Mouse (Mus musculus): ENCODE results near the gene Gm30083. TPM values are rescaled to one million over a fixed set of nuclear protein-coding genes. Genes with fewer than 3 reads are reported as not detected.

Gm30083 gene
- polyA plus RNA-seq, 1 experiment, result 0.19 TPM

GRCm38 (mm10) chr14:33942222-33942621 is 72.8 kb downstream of the Gm30083 start:
- H3K79me2 ChIP-seq (ENCODE audit: control insufficient read depth, insufficient read depth), result no peaks in the 10 kb centered on the region
- TF ChIP-seq SRF (IDR thresholded peaks at IDR 0.05; ENCODE audit: control insufficient read depth, insufficient read length, low read depth) (no peak), REST (IDR thresholded peaks at IDR 0.05; ENCODE audit: insufficient read depth, insufficient read length) (no peak), MAX (IDR thresholded peaks at IDR 0.05; ENCODE audit: low read depth) (no peak), POLR2AphosphoS2 (IDR thresholded peaks at IDR 0.05; ENCODE audit: insufficient read length, low read depth) (no peak), TCF12 (IDR thresholded peaks at IDR 0.05; ENCODE audit: insufficient read depth, poor library complexity, severe bottlenecking) (no peak), CEBPB (IDR thresholded peaks at IDR 0.05; ENCODE audit: insufficient read depth, poor library complexity, severe bottlenecking) (no peak)
- H3K36me3 ChIP-seq (ENCODE audit: control insufficient read depth, insufficient read depth), result no peaks in the 10 kb centered on the region
- H3K4me2 ChIP-seq (ENCODE audit: low read depth), result no peak overlapping the region
- no peaks in the 10 kb centered on the region for H3K27me3 ChIP-seq (ENCODE audit: control insufficient read depth, insufficient read depth, insufficient read length)
- no peak overlapping the region for H3K4me3 ChIP-seq
- no peak overlapping the region for H3ac ChIP-seq (ENCODE audit: control insufficient read depth, insufficient read length)

- Histone ChIP-seq H3K4me2 (ENCODE audit: low read depth) (no peak within 1 kb of the TSS), H3ac (ENCODE audit: control insufficient read depth, insufficient read length) (no peak within 1 kb of the TSS)
These were observed 74.2 kb downstream of the Gm30083 start, which contains the start of gene Gdf2 for GRCm38 (mm10) chr14:33940739-33941138. Gene Gdf2, plus strand, starts transcription at chr14:33941039.

GRCm38 (mm10) chr14:33939117-33939516 is 75.9 kb downstream of the Gm30083 start:
- Histone ChIP-seq H3K4me2 (ENCODE audit: low read depth) (no peak overlapping the region), H3K4me3 (no peak overlapping the region), H3K36me3 (ENCODE audit: control insufficient read depth, insufficient read depth) (no peaks in the 10 kb centered on the region), H3K79me2 (ENCODE audit: control insufficient read depth, insufficient read depth) (no peaks in the 10 kb centered on the region), H3ac (ENCODE audit: control insufficient read depth, insufficient read length) (no peak overlapping the region), H3K27me3 (ENCODE audit: control insufficient read depth, insufficient read depth, insufficient read length) (peaks cover 6% of the 10 kb centered on the region)
- TF ChIP-seq CEBPB (IDR thresholded peaks at IDR 0.05; ENCODE audit: insufficient read depth, poor library complexity, severe bottlenecking), result no peak

More at GRCm38 (mm10) chr14:33940739-33941138, 74.2 kb downstream of the Gm30083 start, which contains the start of gene Gdf2:
- TF ChIP-seq SRF (IDR thresholded peaks at IDR 0.05; ENCODE audit: control insufficient read depth, insufficient read length, low read depth) (no peak), USF1 (IDR thresholded peaks at IDR 0.05; ENCODE audit: low read depth) (no peak), CEBPB (IDR thresholded peaks at IDR 0.05; ENCODE audit: insufficient read depth, poor library complexity, severe bottlenecking) (no peak), MYOG (IDR thresholded peaks at IDR 0.05; ENCODE audit: control insufficient read depth in 1 of 3, insufficient read depth in 1 of 3, insufficient read length in 2 of 3, low read depth in 2 of 3) (no peak), TCF3 (IDR thresholded peaks at IDR 0.05; ENCODE audit: insufficient read length, low read depth) (no peak), POLR2AphosphoS2 (IDR thresholded peaks at IDR 0.05; ENCODE audit: insufficient read length, low read depth) (no peak), POLR2A (IDR thresholded peaks at IDR 0.05; ENCODE audit: insufficient read length, low read depth) (no peak), REST (IDR thresholded peaks at IDR 0.05; ENCODE audit: insufficient read depth, insufficient read length) (no peak), TCF12 (IDR thresholded peaks at IDR 0.05; ENCODE audit: insufficient read depth, poor library complexity, severe bottlenecking) (no peak), MAX (IDR thresholded peaks at IDR 0.05; ENCODE audit: low read depth) (no peak), MYOD1 (IDR thresholded peaks at IDR 0.05; ENCODE audit: control insufficient read depth in 1 of 3, insufficient read length in 2 of 3, low read depth in 2 of 3) (no peak), E2F4 (IDR thresholded peaks at IDR 0.05; ENCODE audit: insufficient read depth) (no peak)
- H3K79me2 ChIP-seq (ENCODE audit: control insufficient read depth, insufficient read depth), result no peaks in the 10 kb centered on the region
- H3K4me3 ChIP-seq, result no peak within 1 kb of the TSS
- no peaks in the 10 kb centered on the region for H3K36me3 ChIP-seq (ENCODE audit: control insufficient read depth, insufficient read depth)
- peaks cover 4% of the 10 kb centered on the region for H3K27me3 ChIP-seq (ENCODE audit: control insufficient read depth, insufficient read depth, insufficient read length)

Other genes with a start within 250 kb of the Gm30083 start
- not detected for gene Gdf10, start 91.6 kb downstream of the Gm30083 start, polyA plus RNA-seq (2012; fragmentation: generic; extraction: Trizol)
- not detected for gene Gdf2, start 74.1 kb downstream of the Gm30083 start, polyA plus RNA-seq (2012; fragmentation: generic; extraction: Trizol)
- 0.02 TPM for gene Rbp3, start 61.2 kb downstream of the Gm30083 start, polyA plus RNA-seq (2012; fragmentation: generic; extraction: Trizol)
- not detected for gene Zfp488, start 36.4 kb downstream of the Gm30083 start, polyA plus RNA-seq (2012; fragmentation: generic; extraction: Trizol)
- gene Gm5460, start 1.6 kb upstream of the Gm30083 start, polyA plus RNA-seq (2012; fragmentation: generic; extraction: Trizol), result 0.04 TPM
- 0.06 TPM for gene Antxrl, start 37.5 kb upstream of the Gm30083 start, polyA plus RNA-seq (2012; fragmentation: generic; extraction: Trizol)
- gene Anxa8, start 70.8 kb upstream of the Gm30083 start, polyA plus RNA-seq (2012; fragmentation: generic; extraction: Trizol), result 85.0 TPM
- gene A630023A22Rik, start 87.6 kb upstream of the Gm30083 start, polyA plus RNA-seq (2012; fragmentation: generic; extraction: Trizol), result 1.0 TPM
- gene Npy4r, start 137.3 kb upstream of the Gm30083 start, polyA plus RNA-seq (2012; fragmentation: generic; extraction: Trizol), result 0.34 TPM
- gene Gprin2, start 186.5 kb upstream of the Gm30083 start, polyA plus RNA-seq (2012; fragmentation: generic; extraction: Trizol), result 0.01 TPM
- gene Syt15, start 204.4 kb upstream of the Gm30083 start, polyA plus RNA-seq (2012; fragmentation: generic; extraction: Trizol), result not detected

Data from myocyte (in vitro differentiated cells).